Mouse (Mus musculus): ENCODE results near the gene Fam234b.

- TF ChIP-seq CTCF (IDR thresholded peaks at IDR 0.05; ENCODE audit: borderline replicate concordance, control insufficient read depth, extremely low read depth, insufficient read depth, low read length, poor library complexity) (no peak), POLR2A (IDR thresholded peaks at IDR 0.05; ENCODE audit: control insufficient read depth, extremely low read depth, insufficient read depth, low read length, poor library complexity) (no peak)
Observed at GRCm38 (mm10) chr6:135196707-135197106, 1.1 kb upstream of the Fam234b start.

Data from thymus, adult 2 months (tissue).